Mouse (Mus musculus): Measurements from ENCODE around the gene Gm21188. TPM values are rescaled to one million over a fixed set of nuclear protein-coding genes. Genes with fewer than 3 reads are reported as not detected.
"Not testable (repeated sequence)": the region's sequence is repeated elsewhere in the genome, so short reads cannot be mapped to it uniquely, and the experiment has no call there.

Gene Gm21188
- not detected in 2 replicates for polyA plus RNA-seq (2015; fragmentation: Nextera tagmentation; extraction: Ambion mirVana)

GRCm38 (mm10) chr13:120052085-120052484, at the start of gene Gm21188:
Gene Gm21188 (minus strand): TSS chr13:120052194.
- not testable (repeated sequence) for H3K9me3 ChIP-seq (replicated peaks); H3K4me1 ChIP-seq (replicated peaks); ATAC-seq (replicated peaks; ENCODE audit: insufficient number of reproducible peaks, insufficient read depth, low FRiP score, low read depth)

GRCm38 (mm10) chr13:120099327-120099726, 47.3 kb upstream of the Gm21188 start:
- not testable (repeated sequence) for H3K27ac ChIP-seq; H3K36me3 ChIP-seq; H3K4me2 ChIP-seq; H3K4me3 ChIP-seq; H3K9me3 ChIP-seq (replicated peaks); H3K9ac ChIP-seq; H3K27me3 ChIP-seq; H3K4me1 ChIP-seq (replicated peaks); ATAC-seq (replicated peaks; ENCODE audit: insufficient number of reproducible peaks, insufficient read depth, low FRiP score, low read depth)
- WGBS = no CpG with 5 or more reads among the region's 5 CpGs

More at GRCm38 (mm10) chr13:120052085-120052484, at the start of gene Gm21188:
- not testable (repeated sequence) for H3K36me3 ChIP-seq, H3K27me3 ChIP-seq, H3K4me2 ChIP-seq, H3K27ac ChIP-seq, H3K4me3 ChIP-seq, H3K9ac ChIP-seq

- H3K9ac ChIP-seq; H3K9me3 ChIP-seq (replicated peaks); H3K27me3 ChIP-seq; ATAC-seq (replicated peaks; ENCODE audit: insufficient number of reproducible peaks, insufficient read depth, low FRiP score, low read depth); H3K27ac ChIP-seq; H3K4me1 ChIP-seq (replicated peaks); H3K36me3 ChIP-seq: not testable (repeated sequence)
- Histone ChIP-seq H3K4me3 (peak overlapping the region; percentile 26), H3K4me2 (peak overlapping the region; percentile 47)
- WGBS = 1% methylated on average over 7 of the region's 13 CpGs
Measured at GRCm38 (mm10) chr13:120096938-120097256, 44.9 kb upstream of the Gm21188 start.

- H3K36me3 ChIP-seq; H3K9me3 ChIP-seq (replicated peaks); H3K9ac ChIP-seq; H3K27me3 ChIP-seq; H3K4me1 ChIP-seq (replicated peaks); ATAC-seq (replicated peaks; ENCODE audit: insufficient number of reproducible peaks, insufficient read depth, low FRiP score, low read depth); H3K27ac ChIP-seq: not testable (repeated sequence)
- peak overlapping the region; percentile 38 for H3K4me3 ChIP-seq
- H3K4me2 ChIP-seq = peak overlapping the region; percentile 53
- under 1% methylated on average over 26 of the region's 38 CpGs for WGBS
Measured at GRCm38 (mm10) chr13:120096241-120096937, 44.4 kb upstream of the Gm21188 start.

- H3K9me3 ChIP-seq (replicated peaks); H3K4me3 ChIP-seq; H3K27ac ChIP-seq; H3K4me2 ChIP-seq; H3K36me3 ChIP-seq; H3K27me3 ChIP-seq; ATAC-seq (replicated peaks; ENCODE audit: insufficient number of reproducible peaks, insufficient read depth, low FRiP score, low read depth); H3K9ac ChIP-seq; H3K4me1 ChIP-seq (replicated peaks): not testable (repeated sequence)
- no CpG with 5 or more reads among the region's 13 CpGs for WGBS
Measured at GRCm38 (mm10) chr13:120092950-120093349, 41.0 kb upstream of the Gm21188 start.

GRCm38 (mm10) chr13:120079644-120080043, 27.6 kb upstream of the Gm21188 start:
- H3K27me3 ChIP-seq; ATAC-seq (replicated peaks; ENCODE audit: insufficient number of reproducible peaks, insufficient read depth, low FRiP score, low read depth); H3K4me1 ChIP-seq (replicated peaks); H3K4me2 ChIP-seq; H3K9me3 ChIP-seq (replicated peaks); H3K27ac ChIP-seq; H3K36me3 ChIP-seq; H3K4me3 ChIP-seq; H3K9ac ChIP-seq: not testable (repeated sequence)
- WGBS = no CpG with 5 or more reads among the region's 1 CpGs

- not testable (repeated sequence) for H3K27me3 ChIP-seq; ATAC-seq (replicated peaks; ENCODE audit: insufficient number of reproducible peaks, insufficient read depth, low FRiP score, low read depth)
- WGBS = no CpG with 5 or more reads among the region's 13 CpGs
Measured at GRCm38 (mm10) chr13:120070878-120071277, 18.9 kb upstream of the Gm21188 start.

GRCm38 (mm10) chr13:120070012-120070598, 18.1 kb upstream of the Gm21188 start:
- not testable (repeated sequence) for H3K4me1 ChIP-seq (replicated peaks); H3K4me2 ChIP-seq; H3K4me3 ChIP-seq; H3K36me3 ChIP-seq; H3K9ac ChIP-seq; H3K9me3 ChIP-seq (replicated peaks); ATAC-seq (replicated peaks; ENCODE audit: insufficient number of reproducible peaks, insufficient read depth, low FRiP score, low read depth); H3K27me3 ChIP-seq; H3K27ac ChIP-seq
- no CpG with 5 or more reads among the region's 12 CpGs for WGBS

More at GRCm38 (mm10) chr13:120070878-120071277, 18.9 kb upstream of the Gm21188 start:
- H3K36me3 ChIP-seq; H3K4me1 ChIP-seq (replicated peaks); H3K27ac ChIP-seq; H3K4me3 ChIP-seq; H3K9me3 ChIP-seq (replicated peaks); H3K4me2 ChIP-seq; H3K9ac ChIP-seq: not testable (repeated sequence)

- not testable (repeated sequence) for H3K36me3 ChIP-seq
Measured at GRCm38 (mm10) chr13:120063439-120064089, 11.6 kb upstream of the Gm21188 start.

GRCm38 (mm10) chr13:120062903-120063302, 10.9 kb upstream of the Gm21188 start:
- not testable (repeated sequence) for H3K9me3 ChIP-seq (replicated peaks); H3K9ac ChIP-seq; ATAC-seq (replicated peaks; ENCODE audit: insufficient number of reproducible peaks, insufficient read depth, low FRiP score, low read depth); H3K4me1 ChIP-seq (replicated peaks); H3K4me2 ChIP-seq; H3K4me3 ChIP-seq; H3K27me3 ChIP-seq; H3K36me3 ChIP-seq; H3K27ac ChIP-seq
- no CpG with 5 or more reads among the region's 4 CpGs for WGBS

More at GRCm38 (mm10) chr13:120063439-120064089, 11.6 kb upstream of the Gm21188 start:
- ATAC-seq (replicated peaks; ENCODE audit: insufficient number of reproducible peaks, insufficient read depth, low FRiP score, low read depth); H3K27ac ChIP-seq; H3K4me3 ChIP-seq; H3K9me3 ChIP-seq (replicated peaks); H3K27me3 ChIP-seq; H3K4me1 ChIP-seq (replicated peaks); H3K4me2 ChIP-seq; H3K9ac ChIP-seq: not testable (repeated sequence)
- no CpG with 5 or more reads among the region's 22 CpGs for WGBS

- H3K27me3 ChIP-seq; H3K27ac ChIP-seq; ATAC-seq (replicated peaks; ENCODE audit: insufficient number of reproducible peaks, insufficient read depth, low FRiP score, low read depth); H3K9ac ChIP-seq; H3K4me1 ChIP-seq (replicated peaks); H3K36me3 ChIP-seq; H3K4me3 ChIP-seq; H3K4me2 ChIP-seq; H3K9me3 ChIP-seq (replicated peaks): not testable (repeated sequence)
- WGBS = no CpG with 5 or more reads among the region's 5 CpGs
Measured at GRCm38 (mm10) chr13:120048608-120049007, 3.4 kb downstream of the Gm21188 start.

- H3K9ac ChIP-seq; H3K9me3 ChIP-seq (replicated peaks); H3K36me3 ChIP-seq; H3K4me1 ChIP-seq (replicated peaks); ATAC-seq (replicated peaks; ENCODE audit: insufficient number of reproducible peaks, insufficient read depth, low FRiP score, low read depth); H3K27ac ChIP-seq; H3K4me3 ChIP-seq; H3K4me2 ChIP-seq; H3K27me3 ChIP-seq: not testable (repeated sequence)
- no CpG with 5 or more reads among the region's 2 CpGs for WGBS
Measured at GRCm38 (mm10) chr13:120048186-120048585, 3.8 kb downstream of the Gm21188 start.
